Mouse (Mus musculus) forebrain, embryonic 16.5 days (tissue): ENCODE results near the gene Klhl41. TPM values are rescaled to one million over a fixed set of nuclear protein-coding genes. Genes with fewer than 3 reads are reported as not detected.

Experiments used
- ATAC-seq: fragments of 200-750 bp; cut with Nextera tagmentation; 2 replicates; pipeline ENCODE4 v1.8.0; 2017; ENCODE audit warnings: mild to moderate bottlenecking, moderate library complexity
- H3K27ac ChIP-seq: fragments of 300-500 bp; sonication (generic); 2 replicates; pipeline ENCODE4 v1.5.1; 2014; ENCODE audit warnings: low read length, control low read depth
- H3K27me3 ChIP-seq: fragments of 300-500 bp; sonication (generic); replicated peaks from 2 replicates; pipeline ENCODE4 v1.6.1; 2014; ENCODE audit warnings: low read length; ENCODE audit not compliant: control insufficient read depth, insufficient read depth
- H3K36me3 ChIP-seq: fragments of 300-500 bp; sonication (generic); 2 replicates; pipeline ENCODE4 v1.6.1; 2014; ENCODE audit not compliant: control insufficient read depth, insufficient read depth
- H3K4me1 ChIP-seq: fragments of 300-500 bp; sonication (generic); replicated peaks from 2 replicates; pipeline ENCODE4 v1.6.1; 2014; ENCODE audit warnings: low read length; ENCODE audit not compliant: control insufficient read depth, insufficient read depth
- H3K4me2 ChIP-seq: fragments of 300-500 bp; sonication (generic); 2 replicates; pipeline ENCODE4 v1.6.1; 2014; ENCODE audit warnings: mild to moderate bottlenecking, low read length, control low read depth
- H3K4me3 ChIP-seq: fragments of 300-500 bp; sonication (generic); replicated peaks from 2 replicates; pipeline ENCODE4 v1.5.1; 2014; ENCODE audit warnings: mild to moderate bottlenecking, low read length, control low read depth
- H3K9ac ChIP-seq: fragments of 300-500 bp; sonication (generic); replicated peaks from 2 replicates; pipeline ENCODE4 v1.6.1; 2014; ENCODE audit warnings: low read depth, low read length, control low read depth
- H3K9me3 ChIP-seq: fragments of 300-500 bp; sonication (generic); 2 replicates; pipeline ENCODE4 v1.6.1; 2016; ENCODE audit warnings: low read length; ENCODE audit not compliant: control insufficient read depth
- WGBS: fragments of 180-500 bp; shearing (Covaris S2); extraction: QIAGEN DNeasy Blood & Tissue Kit; methylation state at CpG from one replicate; pipeline ENCODE4 v1.1.7; 2014; 5-methylcytosine and 5-hydroxymethylcytosine counted together
- polyA plus RNA-seq: library from polyadenylated mRNA; unstranded; fragments of >200 nt; fragmentation: Nextera tagmentation; extraction: Ambion mirVana; gene quantifications from 2 replicates; pipeline ENCODE4 v1.2.1, GENCODE M21; 2015

Gene Klhl41
- polyA plus RNA-seq, 1 experiment from 2014 or later = not detected

DNA sequence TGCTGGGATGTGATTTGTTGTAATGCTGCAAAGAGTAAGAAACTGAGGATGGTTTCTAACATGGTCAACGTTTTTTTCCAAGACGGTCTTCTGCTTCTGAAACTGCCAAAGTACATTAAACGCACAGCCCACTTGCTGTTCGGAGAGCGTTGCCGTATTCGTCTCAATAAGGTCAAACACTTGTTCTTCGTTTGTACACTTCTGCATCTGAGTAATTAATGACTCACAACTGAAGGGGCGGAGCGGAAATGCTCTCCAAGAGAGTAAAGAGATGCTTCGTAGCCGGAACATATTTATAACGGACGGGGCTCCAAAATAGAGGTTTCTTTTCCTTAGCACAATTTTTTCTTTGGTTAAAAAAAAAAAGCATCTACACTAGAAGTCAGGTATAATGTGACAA is 42.3 kb downstream of the Klhl41 start:
- Histone ChIP-seq H3K4me2 (peak overlapping the region; percentile 51), H3K9me3 (no peaks in the 10 kb centered on the region), H3K4me1 (peaks cover 7% of the 10 kb centered on the region), H3K27ac (no peak overlapping the region), H3K27me3 (no peaks in the 10 kb centered on the region), H3K4me3 (no peak overlapping the region), H3K9ac (no peak overlapping the region), H3K36me3 (no peaks in the 10 kb centered on the region; the same call in 1 of the 2 replicates)
- WGBS = 78% methylated on average over 14 of the region's 14 CpGs
- ATAC-seq = no peak

DNA sequence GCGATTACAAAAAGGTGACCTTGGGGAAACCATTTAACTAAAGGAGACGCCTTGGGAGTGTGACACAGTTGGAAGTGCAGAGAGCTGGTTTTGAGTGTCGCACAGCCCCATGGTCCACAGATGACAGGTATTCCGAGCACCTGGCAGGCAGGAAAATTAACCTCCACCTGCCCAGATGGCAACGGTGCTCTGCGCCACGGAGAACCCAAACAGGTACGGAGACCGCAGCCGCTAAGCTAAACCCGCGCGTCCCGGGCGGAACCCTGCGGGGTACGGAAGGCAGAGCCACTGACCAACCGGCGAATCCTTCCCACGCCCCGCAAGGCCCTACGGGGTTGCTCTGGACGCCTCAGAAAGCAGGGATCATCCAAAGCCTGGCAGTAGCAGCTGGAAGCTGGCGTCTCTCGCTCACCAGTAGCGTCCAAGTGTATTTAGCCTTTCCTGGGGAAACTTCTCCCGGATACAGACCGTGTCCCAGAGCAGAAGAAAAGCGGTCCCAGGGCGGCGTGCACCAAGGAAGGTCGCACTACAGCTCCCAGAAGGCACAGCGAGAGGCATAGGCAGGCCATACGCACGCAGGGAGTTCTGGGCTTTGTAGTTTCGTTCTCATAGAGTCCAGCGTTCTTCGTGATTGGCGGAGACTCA is 43.2 kb downstream of the Klhl41 start, which contains the start of gene Fastkd1:
Fastkd1 (minus strand) TSS at position 536 of the 645 bp plus-strand sequence.
- under 1% methylated on average over 39 of the region's 39 CpGs for WGBS

GRCm38 (mm10) chr2:69713626-69714014 is 43.7 kb downstream of the Klhl41 start:
- Histone ChIP-seq H3K27me3 (no peaks in the 10 kb centered on the region), H3K4me3 (peak overlapping the region; percentile 82), H3K36me3 (no peaks in the 10 kb centered on the region), H3K4me2 (peak overlapping the region; percentile 51), H3K9ac (no peak overlapping the region), H3K27ac (no peak overlapping the region), H3K4me1 (peaks cover 7% of the 10 kb centered on the region), H3K9me3 (no peaks in the 10 kb centered on the region)
- 31% methylated on average over 4 of the region's 4 CpGs for WGBS
- ATAC-seq = no peak

More for the DNA sequence above, 43.2 kb downstream of the Klhl41 start, which contains the start of gene Fastkd1:
- ATAC-seq = peak; percentile 100
- H3K4me1 ChIP-seq = peaks cover 7% of the 10 kb centered on the region
- peak within 1 kb of the TSS; percentile 70 for H3K9ac ChIP-seq
- peak within 1 kb of the TSS; percentile 82 for H3K4me3 ChIP-seq
- peak within 1 kb of the TSS; percentile 51 for H3K4me2 ChIP-seq
- H3K27me3 ChIP-seq = no peaks in the 10 kb centered on the region
- H3K27ac ChIP-seq = no peak within 1 kb of the TSS
- H3K9me3 ChIP-seq = no peaks in the 10 kb centered on the region
- H3K36me3 ChIP-seq = no peaks in the 10 kb centered on the region

- 81% methylated on average over 5 of the region's 5 CpGs for WGBS
- Histone ChIP-seq H3K4me3 (no peak overlapping the region), H3K4me2 (no peak overlapping the region), H3K27me3 (no peaks in the 10 kb centered on the region), H3K9me3 (no peaks in the 10 kb centered on the region), H3K9ac (no peak overlapping the region), H3K36me3 (no peaks in the 10 kb centered on the region), H3K27ac (no peak overlapping the region), H3K4me1 (peaks cover 7% of the 10 kb centered on the region)
- ATAC-seq = no peak
Measured at GRCm38 (mm10) chr2:69714126-69714525, 44.2 kb downstream of the Klhl41 start.

GRCm38 (mm10) chr2:69716483-69716882 is 46.6 kb downstream of the Klhl41 start:
- H3K9ac ChIP-seq = no peak overlapping the region
- ATAC-seq = no peak
- 76% methylated on average over 3 of the region's 3 CpGs for WGBS
- no peaks in the 10 kb centered on the region for H3K36me3 ChIP-seq
- no peaks in the 10 kb centered on the region for H3K27me3 ChIP-seq
- no peak overlapping the region for H3K4me3 ChIP-seq
- H3K4me2 ChIP-seq = no peak overlapping the region
- no peak overlapping the region for H3K27ac ChIP-seq
- H3K4me1 ChIP-seq = peaks cover 7% of the 10 kb centered on the region
- no peaks in the 10 kb centered on the region for H3K9me3 ChIP-seq

DNA sequence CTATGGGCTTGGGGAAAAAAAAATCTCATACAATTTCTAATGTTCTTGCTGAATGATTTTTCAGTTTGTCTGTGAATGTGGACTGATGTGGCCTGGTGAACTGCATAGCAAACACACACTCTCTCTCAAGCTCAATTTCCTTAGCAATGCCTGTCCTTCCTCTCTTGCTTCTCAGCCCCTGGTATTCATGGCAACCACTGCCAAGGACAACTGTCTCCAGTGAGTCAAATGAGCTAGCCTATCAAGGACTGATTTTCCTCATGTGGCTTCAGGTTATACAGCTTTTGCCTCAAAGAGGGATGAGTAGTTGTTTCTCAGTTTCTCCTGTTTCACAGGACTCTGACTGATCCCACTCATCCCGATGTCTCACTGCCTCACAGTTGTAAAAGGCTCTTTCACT is 49.2 kb downstream of the Klhl41 start:
- no peak for ATAC-seq
- WGBS = 83% methylated on average over 1 of the region's 1 CpGs

GRCm38 (mm10) chr2:69722273-69722649 is 52.3 kb downstream of the Klhl41 start, which contains the start of gene Ppig:
Gene Ppig (plus strand): TSS chr2:69722545.
- Histone ChIP-seq H3K4me3 (peak within 1 kb of the TSS; percentile 99), H3K36me3 (no peaks in the 10 kb centered on the region), H3K9me3 (no peaks in the 10 kb centered on the region), H3K4me1 (peaks cover 10% of the 10 kb centered on the region), H3K27me3 (no peaks in the 10 kb centered on the region), H3K4me2 (peak within 1 kb of the TSS; percentile 86), H3K27ac (peak within 1 kb of the TSS; percentile 85), H3K9ac (peak within 1 kb of the TSS; percentile 83)
- WGBS = 5% methylated on average over 12 of the region's 12 CpGs
- peak; percentile 35 for ATAC-seq

More for the DNA sequence above, 49.2 kb downstream of the Klhl41 start:
- H3K4me3 ChIP-seq = no peak overlapping the region
- H3K4me1 ChIP-seq = peaks cover 7% of the 10 kb centered on the region
- H3K27ac ChIP-seq = no peak overlapping the region
- H3K27me3 ChIP-seq = no peaks in the 10 kb centered on the region
- no peaks in the 10 kb centered on the region for H3K9me3 ChIP-seq
- H3K9ac ChIP-seq = no peak overlapping the region
- no peak overlapping the region for H3K4me2 ChIP-seq
- no peaks in the 10 kb centered on the region for H3K36me3 ChIP-seq

DNA sequence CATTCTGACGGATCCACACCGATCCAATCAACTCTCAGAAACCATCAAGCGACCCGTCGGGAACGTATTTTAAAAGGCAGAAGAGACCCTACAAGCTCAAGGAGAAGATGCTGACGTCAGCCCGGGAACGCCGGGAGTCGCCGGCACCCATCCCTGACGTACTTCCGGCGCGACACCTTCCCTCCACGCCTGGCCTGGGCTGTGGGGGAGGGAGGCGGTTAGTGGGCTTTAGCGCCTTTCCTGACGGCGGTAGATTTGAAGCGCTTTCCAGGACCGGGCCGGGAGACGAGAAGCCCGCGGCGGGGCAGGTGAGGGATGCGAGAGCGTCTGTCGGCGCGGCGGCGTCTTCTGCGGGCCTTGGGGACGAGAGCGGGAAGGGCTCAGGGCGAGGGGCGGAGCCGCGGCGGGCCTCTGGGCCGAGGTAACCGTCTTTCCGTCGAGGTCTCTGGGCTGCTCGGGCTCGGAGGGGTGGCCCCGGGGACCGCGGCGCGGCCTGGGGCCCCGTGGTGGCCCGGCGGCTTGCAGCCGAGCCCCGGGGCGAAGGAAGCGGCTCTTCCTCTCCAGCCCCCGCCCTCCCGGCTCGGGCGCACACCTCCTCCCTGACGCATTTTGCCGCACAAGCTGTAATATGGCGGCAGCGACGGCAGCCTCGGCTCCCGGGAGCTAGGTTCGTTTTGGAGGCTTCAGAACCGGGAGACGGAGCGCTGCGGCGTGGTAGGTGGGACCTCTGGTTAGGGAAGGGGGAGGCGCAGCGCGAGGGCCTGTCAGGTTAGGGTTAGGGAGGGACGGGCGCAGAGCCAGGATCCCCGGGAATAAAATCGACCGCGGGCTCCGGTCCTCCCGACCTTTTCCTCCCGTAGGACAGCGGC is 53.0 kb downstream of the Klhl41 start:
- Histone ChIP-seq H3K27me3 (no peaks in the 10 kb centered on the region), H3K9me3 (no peaks in the 10 kb centered on the region), H3K4me3 (peak overlapping the region; percentile 99), H3K36me3 (no peaks in the 10 kb centered on the region), H3K4me2 (peak overlapping the region; percentile 86), H3K27ac (peak overlapping the region; percentile 85), H3K9ac (peak overlapping the region; percentile 83), H3K4me1 (peaks cover 10% of the 10 kb centered on the region)
- under 1% methylated on average over 90 of the region's 91 CpGs for WGBS
- peak; percentile 99 for ATAC-seq

DNA sequence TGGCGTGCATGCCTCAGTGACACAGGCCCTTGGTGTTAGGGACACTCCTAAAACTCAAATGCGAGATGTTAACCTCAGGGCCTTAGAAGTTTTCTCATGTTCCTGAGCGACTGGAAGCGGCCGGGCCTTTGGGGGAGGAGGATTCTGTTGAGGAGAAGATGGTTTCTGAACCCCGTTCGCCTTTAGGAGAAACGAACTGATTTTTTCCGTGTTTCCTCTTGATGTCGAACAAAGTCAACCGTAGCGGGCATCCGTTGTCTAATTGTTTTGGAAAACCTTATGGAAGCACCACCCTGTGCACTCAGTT is 53.6 kb downstream of the Klhl41 start:
- peak overlapping the region; percentile 85 for H3K27ac ChIP-seq
- H3K4me1 ChIP-seq = peaks cover 10% of the 10 kb centered on the region
- no peaks in the 10 kb centered on the region for H3K27me3 ChIP-seq
- H3K36me3 ChIP-seq = no peaks in the 10 kb centered on the region
- WGBS = 2% methylated on average over 13 of the region's 13 CpGs
- H3K4me2 ChIP-seq = peak overlapping the region; percentile 86
- peak overlapping the region; percentile 99 for H3K4me3 ChIP-seq
- H3K9ac ChIP-seq = peak overlapping the region; percentile 83
- ATAC-seq = no peak
- no peaks in the 10 kb centered on the region for H3K9me3 ChIP-seq
